Mouse (Mus musculus) c-Kit-positive CD71-positive TER-119-positive erythroid progenitor cells, embryonic 14.5 days (primary cell): Measurements from ENCODE around the gene Agrp.
"Not testable (repeated sequence)": the region's sequence is repeated elsewhere in the genome, so short reads cannot be mapped to it uniquely, and the experiment has no call there.

Experiments
- DNase-seq: peaks from one replicate; pipeline ENCODE4 v3.0.0-alpha.2; 2013; ENCODE audit warnings: low spot score

The Agrp gene

GRCm38 (mm10) chr8:105622421-105622920 is 14.7 kb downstream of the Agrp start:
- DNase-seq: peak; percentile 88

- DNase-seq: no peak
Observed at GRCm38 (mm10) chr8:105621841-105622240, 15.4 kb downstream of the Agrp start.

GRCm38 (mm10) chr8:105620946-105621720 is 16.1 kb downstream of the Agrp start:
- no peak for DNase-seq

GRCm38 (mm10) chr8:105620211-105620610 is 17.0 kb downstream of the Agrp start:
- DNase-seq: no peak

- DNase-seq: no peak
Observed at GRCm38 (mm10) chr8:105618892-105619591, 18.2 kb downstream of the Agrp start.

GRCm38 (mm10) chr8:105618279-105618634 is 18.9 kb downstream of the Agrp start:
- no peak for DNase-seq

- no peak for DNase-seq
Observed at GRCm38 (mm10) chr8:105617451-105618278, 19.5 kb downstream of the Agrp start.

- DNase-seq: no peak
Observed at GRCm38 (mm10) chr8:105615942-105616341, 21.3 kb downstream of the Agrp start.

GRCm38 (mm10) chr8:105613830-105614511 is 23.2 kb downstream of the Agrp start:
- DNase-seq: no peak

- DNase-seq: no peak
Observed at GRCm38 (mm10) chr8:105613037-105613436, 24.2 kb downstream of the Agrp start.

GRCm38 (mm10) chr8:105611836-105612235 is 25.4 kb downstream of the Agrp start:
- no peak for DNase-seq

- no peak for DNase-seq
Observed at GRCm38 (mm10) chr8:105609771-105610170, 27.4 kb downstream of the Agrp start.

- DNase-seq: peak; percentile 60
Observed at GRCm38 (mm10) chr8:105609355-105609754, 27.8 kb downstream of the Agrp start.

GRCm38 (mm10) chr8:105607684-105608083 is 29.5 kb downstream of the Agrp start:
- peak; percentile 63 for DNase-seq

GRCm38 (mm10) chr8:105607062-105607461 is 30.1 kb downstream of the Agrp start:
- no peak for DNase-seq

- peak; percentile 57 for DNase-seq
Observed at GRCm38 (mm10) chr8:105606189-105607023, 30.8 kb downstream of the Agrp start.

- DNase-seq: peak; percentile 42
Observed at GRCm38 (mm10) chr8:105605491-105606188, 31.6 kb downstream of the Agrp start.

- DNase-seq: peak; percentile 63
Observed at GRCm38 (mm10) chr8:105604804-105605381, 32.3 kb downstream of the Agrp start, which contains the start of gene Ripor1. Gene Ripor1 (plus strand): TSS chr8:105605255.

- DNase-seq: not testable (repeated sequence)
Observed at GRCm38 (mm10) chr8:105602540-105602939, 34.7 kb downstream of the Agrp start.

- no peak for DNase-seq
Observed at GRCm38 (mm10) chr8:105601301-105601700, 35.9 kb downstream of the Agrp start.
